Mouse (Mus musculus): Measurements from ENCODE around the gene Spata3.

DNA sequence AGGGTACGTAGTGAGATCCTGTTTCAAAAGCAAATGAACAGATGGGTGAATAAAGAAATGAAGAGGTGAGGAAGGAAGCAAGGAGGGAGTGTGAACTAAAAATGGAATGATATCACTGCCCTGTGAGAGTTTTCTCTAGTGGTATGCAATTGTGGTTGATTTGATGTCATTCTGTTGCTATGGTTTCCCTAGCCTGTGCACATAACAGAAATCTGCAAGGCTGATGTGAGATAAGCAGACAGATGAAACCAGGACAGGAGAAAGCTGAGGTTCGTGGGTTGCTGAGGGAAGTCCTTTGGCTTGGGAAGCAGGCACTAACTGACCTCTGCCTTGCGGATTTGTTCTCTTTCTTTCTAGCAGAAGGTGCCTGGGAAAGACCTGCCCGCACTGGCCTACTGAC, 31.6 kb downstream of the Spata3 start:
- TF ChIP-seq POLR2A (IDR thresholded peaks at IDR 0.05; ENCODE audit: insufficient read depth, low read length) (no peak), CTCF (IDR thresholded peaks at IDR 0.05; ENCODE audit: low read depth, low read length) (no peak), EP300 (IDR thresholded peaks at IDR 0.05; ENCODE audit: insufficient read depth, low read depth, low read length) (no peak)

Measured in ES-Bruce4 (cell line).